8 mouse cellular contexts compared by ENCODE assay signal in genomic region chr3:57735511-57736370, GRCm38 (mm10). TPM values are rescaled to one million over a fixed set of nuclear protein-coding genes. Genes with fewer than 3 reads are reported as not detected.
DNase-seq lines count a peak whose midpoint lies in the region; ATAC-seq lines count a peak whose summit lies in the region.

Gene Rnf13, plus strand, starts transcription at chr3:57736062.

- H3K36me3 ChIP-seq in hindbrain, embryonic 14.5 days (replicated peaks; ENCODE audit: control insufficient read depth, insufficient read depth) = no peaks in the 10 kb centered on the region

- ATAC-seq in hindbrain, embryonic 14.5 days (ENCODE audit: low FRiP score) = peak; percentile 100

- peak within 1 kb of the TSS; percentile 73 for H3K4me3 ChIP-seq in hindbrain, embryonic 14.5 days (replicated peaks; ENCODE audit: low read length)

- DNase-seq in R1 (ENCODE audit: low read depth, low spot score) = peak; percentile 98
- DNase-seq in cerebellum, postnatal 25 days = peak; percentile 98
- peak; percentile 95 to 97 for DNase-seq in frontal cortex, postnatal 25 days (ENCODE audit: low spot score in 2 of 2)
- peak; percentile 95 for DNase-seq in hindbrain, embryonic 14.5 days (ENCODE audit: low spot score)
- peak; percentile 97 to 98 for DNase-seq in layer of hippocampus, postnatal 36 days
- peak; percentile 98 for DNase-seq in lung, postnatal 36 days
- peak; percentile 97 for DNase-seq in retina, postnatal 1 day
- peak; percentile 93 to 95 for DNase-seq in urinary bladder, adult 18-20 months (ENCODE audit: low spot score in 2 of 2)

- H3K9me3 ChIP-seq in hindbrain, embryonic 14.5 days (ENCODE audit: control insufficient read depth, low read length) = no peaks in the 10 kb centered on the region

- H3K4me2 ChIP-seq in hindbrain, embryonic 14.5 days (replicated peaks) = peak within 1 kb of the TSS; percentile 90

- WGBS in hindbrain, embryonic 14.5 days = under 1% methylated on average over 59 of the region's 59 CpGs

- peaks cover 20% of the 10 kb centered on the region for H3K4me1 ChIP-seq in hindbrain, embryonic 14.5 days (replicated peaks; ENCODE audit: control insufficient read depth, insufficient read depth, low read length)

- H3K27ac ChIP-seq in hindbrain, embryonic 14.5 days = peak within 1 kb of the TSS; percentile 92

- peak within 1 kb of the TSS; percentile 69 for H3K9ac ChIP-seq in hindbrain, embryonic 14.5 days

- H3K27me3 ChIP-seq in hindbrain, embryonic 14.5 days (ENCODE audit: control insufficient read depth, insufficient read depth, low read length) = no peaks in the 10 kb centered on the region

RNA-seq across cellular contexts. Expression of gene Rnf13, which starts in this region (rescaled TPM):
- polyA plus RNA-seq in hindbrain, embryonic 14.5 days (2014; fragmentation: Nextera tagmentation; extraction: Ambion mirVana) = 86.1 and 94.3 TPM in 2 replicates
- 10 to 100 TPM; 90.3 to 92.1 TPM for total RNA-seq in layer of hippocampus, postnatal 36 days (2021)

Comparison
In these comparisons a context has a peak if more than half of its experiments do, and no peak if none do; other contexts are left out.
1. Peak in every context shown above with its lines: DNase-seq, ATAC-seq, H3K4me3 ChIP-seq and H3K27ac ChIP-seq.